Mouse (Mus musculus) brain, embryonic 14.5 days (tissue): ENCODE measurements around the gene Ccdc117.

Experiments used
- CTCF ChIP-seq: fragments of 200-500 bp; IDR thresholded peaks from 2 replicates; pipeline ENCODE4 v1.5.1; 2012; ENCODE audit warnings: inconsistent platforms, mild to moderate bottlenecking, moderate library complexity, borderline replicate concordance; ENCODE audit not compliant: insufficient read depth, insufficient read length; ENCODE audit errors: extremely low read depth
- POLR2A ChIP-seq: fragments of 200-500 bp; IDR thresholded peaks from 2 replicates; pipeline ENCODE4 v1.6.1; 2012; ENCODE audit warnings: mild to moderate bottlenecking, inconsistent platforms, borderline replicate concordance; ENCODE audit not compliant: poor library complexity, insufficient read depth, insufficient read length, severe bottlenecking; ENCODE audit errors: extremely low read depth

- TF ChIP-seq POLR2A (no peak), CTCF (no peak)
Observed at GRCm38 (mm10) chr11:5527865-5528523, 14.0 kb downstream of the Ccdc117 start.
